Mouse (Mus musculus) frontal cortex, postnatal 36 days (tissue): Measurements from ENCODE around the gene Apoa5.

Source experiments
- DNase-seq, 2 experiments: peaks; one replicate each; pipeline ENCODE4 v3.0.0; 2022; ENCODE audit warnings: low spot score in 2 of 2

The Apoa5 gene

DNA sequence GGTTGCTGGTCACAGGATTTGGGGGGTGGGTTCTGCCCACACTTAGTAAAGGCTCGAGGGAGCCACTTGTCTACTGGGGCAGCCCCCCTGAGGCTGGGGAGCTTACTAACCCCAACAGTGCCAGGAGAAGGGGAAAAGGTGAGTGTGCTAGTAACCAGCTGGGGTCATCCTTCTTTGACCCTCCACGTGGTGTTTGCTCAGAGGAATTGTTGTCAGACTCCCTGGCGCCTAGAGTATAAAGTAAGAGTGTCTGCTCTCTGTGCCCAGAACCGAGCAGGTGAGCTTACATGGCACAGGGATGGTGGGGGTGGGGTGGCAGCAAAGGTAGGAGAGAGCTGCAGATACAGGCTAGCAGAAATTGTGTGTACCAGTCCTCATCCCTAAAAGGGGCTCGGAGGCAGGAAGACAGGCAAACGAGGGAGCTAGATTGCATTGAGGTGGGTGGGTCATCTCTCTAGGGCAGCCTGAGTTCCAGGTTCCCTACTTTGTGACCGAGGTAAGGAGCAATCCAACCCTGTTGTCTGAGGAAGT is at the start of gene Apoa5:
TSS of gene Apoa5 (plus strand) at position 291 of the 531 bp plus-strand sequence.
- no peak for DNase-seq

- DNase-seq: no peak
Measured at GRCm38 (mm10) chr9:46223090-46223489, 45.3 kb upstream of the Apoa5 start.

- DNase-seq: no peak
Measured at GRCm38 (mm10) chr9:46224101-46224500, 44.3 kb upstream of the Apoa5 start.

DNA sequence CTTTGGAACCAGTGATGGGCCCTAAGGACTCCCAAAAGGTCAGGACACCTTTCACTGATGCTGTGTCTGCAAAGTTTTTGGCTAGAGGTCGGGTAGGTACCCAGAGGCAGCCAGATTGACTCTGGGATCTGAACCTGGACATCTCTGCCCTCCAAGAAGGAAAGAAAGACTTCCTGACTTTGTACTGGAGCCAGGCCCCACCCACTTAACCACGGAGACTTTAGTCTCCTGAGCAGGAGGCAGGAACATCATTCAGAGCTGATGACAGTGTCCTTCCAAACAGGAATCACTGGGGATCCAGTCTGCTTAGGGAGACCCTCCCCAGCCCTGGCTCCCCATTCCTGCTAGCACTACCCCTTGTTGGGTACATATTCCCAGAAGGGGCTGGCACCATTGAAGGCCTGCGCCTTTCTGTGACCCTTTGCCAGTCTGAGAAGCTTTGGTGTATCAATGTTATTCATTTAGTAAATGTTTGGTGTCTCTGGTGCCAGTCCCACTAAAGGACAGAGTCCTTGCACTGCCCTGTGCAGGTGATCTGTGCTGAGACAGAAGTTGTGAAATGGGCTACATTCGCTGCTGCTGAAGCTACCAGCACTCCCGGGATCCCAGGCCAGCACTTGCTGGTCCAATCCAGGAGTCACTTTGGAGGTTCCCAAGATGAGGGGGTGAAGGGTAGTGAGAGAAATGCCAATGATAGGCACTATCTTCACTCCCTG is 43.3 kb upstream of the Apoa5 start:
- DNase-seq: no peak

GRCm38 (mm10) chr9:46227064-46227614 is 41.3 kb upstream of the Apoa5 start:
- DNase-seq: no peak

DNA sequence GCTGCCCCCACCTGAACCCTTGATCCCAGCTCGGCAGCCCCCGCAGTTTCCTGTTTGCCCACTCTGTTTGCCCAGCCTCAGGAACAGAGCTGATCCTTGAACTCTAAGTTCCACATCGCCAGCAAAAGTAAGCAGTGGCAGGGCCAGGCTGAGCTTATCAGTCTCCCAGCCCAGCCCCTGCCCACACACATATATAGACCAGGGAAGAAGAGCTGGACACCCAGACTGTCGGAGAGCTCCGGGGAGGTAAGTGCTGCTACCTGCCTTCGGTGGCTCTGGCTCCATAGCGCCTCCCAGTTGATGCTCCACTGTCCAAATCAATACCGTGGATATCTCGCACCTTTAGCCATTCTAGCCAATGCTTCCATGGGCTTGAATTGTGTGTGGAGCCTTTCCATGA is 39.9 kb upstream of the Apoa5 start, which contains the start of gene Apoa1:
TSS of gene Apoa1 (plus strand) at position 90 of the 400 bp plus-strand sequence.
- DNase-seq: no peak

DNA sequence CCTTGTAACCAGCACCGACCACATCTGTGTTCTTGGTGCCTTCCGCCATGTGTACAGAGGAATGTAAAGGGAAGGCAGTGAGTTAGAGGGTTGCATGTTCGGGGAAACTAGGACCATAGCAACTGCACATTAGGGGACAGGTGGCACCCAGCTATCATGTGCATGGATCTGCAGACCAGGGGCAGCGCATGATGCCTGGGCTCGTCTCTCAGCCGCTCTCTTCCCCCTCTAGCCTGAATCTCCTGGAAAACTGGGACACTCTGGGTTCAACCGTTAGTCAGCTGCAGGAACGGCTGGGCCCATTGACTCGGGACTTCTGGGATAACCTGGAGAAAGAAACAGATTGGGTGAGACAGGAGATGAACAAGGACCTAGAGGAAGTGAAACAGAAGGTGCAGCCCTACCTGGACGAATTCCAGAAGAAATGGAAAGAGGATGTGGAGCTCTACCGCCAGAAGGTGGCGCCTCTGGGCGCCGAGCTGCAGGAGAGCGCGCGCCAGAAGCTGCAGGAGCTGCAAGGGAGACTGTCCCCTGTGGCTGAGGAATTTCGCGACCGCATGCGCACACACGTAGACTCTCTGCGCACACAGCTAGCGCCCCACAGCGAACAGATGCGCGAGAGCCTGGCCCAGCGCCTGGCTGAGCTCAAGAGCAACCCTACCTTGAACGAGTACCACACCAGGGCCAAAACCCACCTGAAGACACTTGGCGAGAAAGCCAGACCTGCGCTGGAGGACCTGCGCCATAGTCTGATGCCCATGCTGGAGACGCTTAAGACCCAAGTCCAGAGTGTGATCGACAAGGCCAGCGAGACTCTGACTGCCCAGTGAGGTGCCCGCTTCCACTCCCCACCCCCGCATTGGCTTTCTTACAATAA is 38.6 kb upstream of the Apoa5 start:
- DNase-seq: peak; percentile 86 to 93

DNA sequence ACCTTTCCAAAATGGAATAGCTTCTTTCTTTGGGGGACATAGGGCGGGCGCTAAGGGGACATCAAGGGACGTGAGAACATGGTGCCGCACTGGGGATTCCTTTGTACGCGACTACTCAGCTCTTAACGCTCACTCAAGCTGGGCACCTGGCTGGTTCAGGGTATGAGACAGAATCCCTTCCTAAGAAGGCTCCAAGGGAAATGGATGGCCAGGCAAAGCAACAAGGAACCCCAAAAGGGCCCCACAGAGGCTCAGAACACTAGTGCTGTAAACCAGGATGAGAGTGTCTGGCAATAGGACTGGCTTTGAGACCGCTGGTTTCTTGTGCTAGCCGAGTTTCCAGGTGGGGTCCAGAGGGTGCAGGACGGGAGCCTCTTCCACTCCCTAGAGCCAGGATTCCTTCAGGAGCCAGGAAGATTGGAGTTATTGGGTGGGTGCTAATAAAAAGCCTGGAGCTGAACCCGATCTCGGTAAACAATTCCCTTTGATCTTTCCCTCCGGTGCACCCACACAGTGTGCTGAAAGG is 37.9 kb upstream of the Apoa5 start:
- no peak for DNase-seq

- no peak for DNase-seq
Measured at GRCm38 (mm10) chr9:46235196-46235595, 33.2 kb upstream of the Apoa5 start.

DNA sequence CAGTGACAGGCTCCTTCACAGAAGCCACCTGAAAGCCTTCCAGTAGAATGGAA is 33.0 kb upstream of the Apoa5 start, which contains the start of gene Apoc3:
TSS of gene Apoc3 (minus strand) at position 41 of the 53 bp plus-strand sequence.
- no peak for DNase-seq

GRCm38 (mm10) chr9:46235649-46236048 is 32.8 kb upstream of the Apoa5 start:
- no peak for DNase-seq

GRCm38 (mm10) chr9:46238850-46239249 is 29.6 kb upstream of the Apoa5 start:
- DNase-seq: no peak

DNA sequence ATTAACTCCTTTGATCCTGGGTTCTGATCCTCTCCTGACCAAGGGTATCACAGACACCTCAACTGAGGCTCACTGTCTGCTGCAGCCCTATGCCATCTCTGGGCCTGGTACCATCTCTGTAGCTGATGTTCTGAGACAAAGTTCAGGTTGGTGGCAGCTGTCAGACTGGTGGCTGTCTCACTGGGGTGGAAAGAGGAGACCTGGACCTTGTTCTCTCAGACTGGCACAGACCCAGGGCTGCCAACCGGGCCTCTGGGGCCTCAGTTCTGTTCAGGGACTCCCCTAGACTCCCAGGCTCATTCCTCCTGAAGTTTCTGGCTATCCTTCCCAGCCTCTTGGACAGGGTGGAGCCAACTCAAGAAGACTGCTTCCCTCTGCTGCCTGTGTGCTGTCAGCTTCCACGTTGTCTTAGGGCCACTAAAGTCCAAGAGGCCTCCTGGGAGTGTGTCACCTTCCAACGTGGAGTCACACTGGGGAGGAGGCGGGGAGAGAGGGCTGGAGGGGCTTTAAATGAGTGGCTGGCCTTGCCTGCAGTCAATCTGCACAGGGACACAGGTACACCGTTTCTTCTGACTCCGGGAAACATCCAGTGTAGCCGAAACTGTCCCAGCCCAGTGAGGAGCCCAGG is 27.8 kb upstream of the Apoa5 start, which contains the start of gene Apoa4:
TSS of gene Apoa4 (plus strand) at position 171 of the 628 bp plus-strand sequence.
- no peak for DNase-seq

- no peak for DNase-seq
Measured at GRCm38 (mm10) chr9:46241818-46242217, 26.6 kb upstream of the Apoa5 start.

DNA sequence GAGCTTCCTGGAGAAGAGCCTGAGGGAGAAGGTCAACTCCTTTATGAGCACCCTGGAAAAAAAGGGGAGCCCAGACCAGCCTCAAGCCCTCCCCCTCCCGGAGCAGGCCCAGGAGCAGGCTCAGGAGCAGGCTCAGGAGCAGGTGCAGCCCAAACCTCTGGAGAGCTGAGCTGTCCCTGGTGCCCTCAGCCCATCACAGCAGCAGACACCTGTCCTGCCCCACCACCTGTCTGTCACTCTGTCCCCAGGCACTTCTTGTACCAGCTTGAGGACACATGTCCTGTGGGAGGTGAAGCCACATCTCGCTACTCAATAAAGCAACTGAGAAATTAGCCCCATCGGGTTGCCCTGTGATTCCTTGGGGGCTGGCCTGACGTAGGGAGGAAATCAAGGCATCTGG is 25.3 kb upstream of the Apoa5 start:
- no peak for DNase-seq

GRCm38 (mm10) chr9:46243584-46243983 is 24.8 kb upstream of the Apoa5 start:
- no peak for DNase-seq

DNA sequence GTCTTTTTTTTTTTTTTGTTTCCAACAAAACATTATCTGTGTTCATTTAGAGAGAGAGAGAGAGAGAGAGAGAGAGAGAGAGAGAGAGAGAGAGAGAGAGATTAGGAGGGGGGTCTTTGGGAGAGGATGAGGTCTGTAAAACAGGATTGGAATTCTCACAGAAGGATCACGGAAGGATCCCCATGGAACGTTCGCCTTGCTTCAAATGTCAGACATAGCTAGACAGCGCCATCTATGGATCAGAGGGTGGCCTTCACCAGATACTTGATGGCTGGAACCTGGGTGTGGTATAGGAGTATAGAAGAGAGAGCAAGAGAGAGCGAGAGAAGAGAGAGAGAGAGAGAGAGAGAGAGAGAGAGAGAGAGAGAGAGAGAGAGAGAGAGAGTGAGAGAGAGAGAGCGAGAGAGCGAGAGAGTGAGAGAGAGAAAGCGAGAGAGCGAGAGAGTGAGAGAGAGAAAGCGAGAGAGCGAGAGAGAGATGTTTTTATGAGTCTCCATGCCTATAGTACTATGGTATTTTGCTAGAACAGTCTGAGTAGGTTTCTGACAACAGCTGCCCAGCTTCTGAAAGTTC is 21.6 kb upstream of the Apoa5 start:
- peak; percentile 61 to 67 for DNase-seq

- DNase-seq: no peak
Measured at GRCm38 (mm10) chr9:46256177-46256576, 12.3 kb upstream of the Apoa5 start.

GRCm38 (mm10) chr9:46256658-46257385 is 11.6 kb upstream of the Apoa5 start:
- DNase-seq: no peak

GRCm38 (mm10) chr9:46257546-46257945 is 10.9 kb upstream of the Apoa5 start:
- DNase-seq: no peak

GRCm38 (mm10) chr9:46259111-46259510 is 9.3 kb upstream of the Apoa5 start:
- no peak for DNase-seq
